Mouse (Mus musculus): ENCODE results near the gene Crp. TPM values are rescaled to one million over a fixed set of nuclear protein-coding genes. Genes with fewer than 3 reads are reported as not detected.

Crp gene
- polyA plus RNA-seq (2012; rRNA removed): 0.08 TPM in 1 of 2 replicates, not detected in the other

- DNase-seq: no peak
- TF ChIP-seq POLR2A (IDR thresholded peaks at IDR 0.05; ENCODE audit: low read depth, low read length): no peak
- no peak for TF ChIP-seq CTCF (conservative IDR thresholded peaks at IDR 0.05; ENCODE audit: insufficient read depth, insufficient read length, low read depth, low read length)
- H3K27me3 ChIP-seq (replicated peaks; ENCODE audit: control insufficient read depth, insufficient read depth, low read length): no peaks in the 10 kb centered on the region
- 34% methylated on average over 4 of the region's 4 CpGs for WGBS
- no peaks in the 10 kb centered on the region for H3K36me3 ChIP-seq (ENCODE audit: control insufficient read depth, insufficient read depth, low read length)
- peaks cover 3% of the 10 kb centered on the region; the same call in 1 of the 2 replicates for H3K4me1 ChIP-seq (ENCODE audit: control insufficient read depth, insufficient read depth, low read length)
- no peak within 1 kb of the TSS for H3K27ac ChIP-seq (ENCODE audit: insufficient read depth, low read depth, low read length)
- no peak within 1 kb of the TSS for H3K4me3 ChIP-seq (ENCODE audit: insufficient read depth, low read depth, low read length)
Observed at GRCm38 (mm10) chr1:172697844-172698243, at the start of gene Crp. TSS of gene Crp (plus strand) at chr1:172698055.

DNA sequence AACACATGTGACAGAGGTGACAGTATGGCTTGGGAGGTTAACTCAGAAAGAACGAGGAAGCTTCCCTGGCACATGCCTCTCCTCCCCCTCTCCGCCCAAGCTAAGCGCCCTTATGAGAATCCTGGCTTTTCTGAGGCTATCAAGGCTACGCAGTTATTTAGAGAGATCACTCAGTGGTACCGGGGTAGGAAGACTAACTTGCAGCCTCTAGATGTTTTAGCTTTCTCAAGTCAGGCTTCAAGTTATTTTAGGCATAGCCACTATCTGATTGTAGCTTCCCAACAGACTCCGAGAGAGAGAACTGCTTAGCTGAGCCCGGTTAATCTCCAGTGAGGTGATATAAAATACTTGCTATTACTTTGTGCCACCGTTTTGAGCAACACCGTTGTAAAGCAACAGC lies 48.5 kb upstream of the Crp start:
- H3K4me1 ChIP-seq (ENCODE audit: control insufficient read depth, insufficient read depth, low read length): no peaks in the 10 kb centered on the region
- no peak for DNase-seq
- H3K36me3 ChIP-seq (ENCODE audit: control insufficient read depth, insufficient read depth, low read length): no peaks in the 10 kb centered on the region
- no peaks in the 10 kb centered on the region for H3K27me3 ChIP-seq (replicated peaks; ENCODE audit: control insufficient read depth, insufficient read depth, low read length)
- H3K4me3 ChIP-seq (ENCODE audit: insufficient read depth, low read depth, low read length): no peak overlapping the region
- H3K27ac ChIP-seq (ENCODE audit: insufficient read depth, low read depth, low read length): no peak overlapping the region
- 82% methylated on average over 9 of the region's 9 CpGs for WGBS
- no peak for TF ChIP-seq CTCF (conservative IDR thresholded peaks at IDR 0.05; ENCODE audit: insufficient read depth, insufficient read length, low read depth, low read length)
- no peak for TF ChIP-seq POLR2A (IDR thresholded peaks at IDR 0.05; ENCODE audit: low read depth, low read length)

DNA sequence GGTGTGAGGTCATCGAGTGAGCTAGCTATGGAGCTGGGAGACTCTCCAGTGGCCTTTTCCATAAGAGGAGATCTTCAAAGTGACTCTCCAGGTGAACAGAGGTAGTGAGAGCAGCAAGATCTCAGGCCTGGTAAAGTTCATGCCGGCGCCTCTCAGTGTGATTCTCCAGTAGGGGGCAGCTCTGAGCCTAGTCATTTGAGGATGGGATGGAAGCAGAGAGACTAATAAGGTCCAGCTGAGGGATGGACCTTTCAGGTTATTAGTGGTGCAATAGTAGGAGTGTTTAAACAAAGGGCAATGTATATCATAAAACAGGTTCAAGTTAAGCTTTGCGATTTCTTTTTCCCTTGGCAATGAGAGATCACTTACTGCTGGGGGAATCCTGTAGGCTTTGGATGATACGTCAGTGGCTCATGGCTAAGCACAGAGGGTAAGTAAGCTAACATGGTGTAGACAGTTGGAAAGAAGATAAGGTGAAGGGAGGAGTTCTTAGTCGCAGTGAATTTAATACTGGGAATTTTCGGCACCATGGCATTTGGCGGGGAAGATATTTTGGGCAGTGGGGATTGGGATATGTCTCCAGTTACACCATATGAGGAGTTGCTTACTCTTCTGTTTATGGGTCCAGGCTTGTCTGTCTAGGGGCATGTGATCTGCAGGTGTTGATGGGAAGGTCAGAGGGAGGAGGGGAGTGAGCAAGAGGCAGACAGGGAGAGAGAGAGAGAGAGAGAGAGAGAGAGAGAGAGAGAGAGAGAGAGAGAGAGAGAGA lies 47.2 kb upstream of the Crp start:
- H3K27ac ChIP-seq (ENCODE audit: insufficient read depth, low read depth, low read length): no peak overlapping the region
- TF ChIP-seq POLR2A (IDR thresholded peaks at IDR 0.05; ENCODE audit: low read depth, low read length) (no peak), CTCF (conservative IDR thresholded peaks at IDR 0.05; ENCODE audit: insufficient read depth, insufficient read length, low read depth, low read length) (peak; percentile 61)
- 50% methylated on average over 8 of the region's 8 CpGs for WGBS

GRCm38 (mm10) chr1:172651288-172651987 lies 46.4 kb upstream of the Crp start:
- Histone ChIP-seq H3K27me3 (replicated peaks; ENCODE audit: control insufficient read depth, insufficient read depth, low read length) (no peaks in the 10 kb centered on the region), H3K4me1 (ENCODE audit: control insufficient read depth, insufficient read depth, low read length) (no peaks in the 10 kb centered on the region), H3K27ac (ENCODE audit: insufficient read depth, low read depth, low read length) (no peak overlapping the region), H3K4me3 (ENCODE audit: insufficient read depth, low read depth, low read length) (no peak overlapping the region), H3K36me3 (ENCODE audit: control insufficient read depth, insufficient read depth, low read length) (no peaks in the 10 kb centered on the region)
- DNase-seq: no peak
- TF ChIP-seq POLR2A (IDR thresholded peaks at IDR 0.05; ENCODE audit: low read depth, low read length) (no peak), CTCF (conservative IDR thresholded peaks at IDR 0.05; ENCODE audit: insufficient read depth, insufficient read length, low read depth, low read length) (no peak)
- WGBS: 28% methylated on average over 10 of the region's 10 CpGs

More for the DNA sequence above, 47.2 kb upstream of the Crp start:
- H3K27me3 ChIP-seq (replicated peaks; ENCODE audit: control insufficient read depth, insufficient read depth, low read length): no peaks in the 10 kb centered on the region
- no peaks in the 10 kb centered on the region for H3K4me1 ChIP-seq (ENCODE audit: control insufficient read depth, insufficient read depth, low read length)
- no peaks in the 10 kb centered on the region for H3K36me3 ChIP-seq (ENCODE audit: control insufficient read depth, insufficient read depth, low read length)
- DNase-seq: peak; percentile 27
- no peak overlapping the region for H3K4me3 ChIP-seq (ENCODE audit: insufficient read depth, low read depth, low read length)

DNA sequence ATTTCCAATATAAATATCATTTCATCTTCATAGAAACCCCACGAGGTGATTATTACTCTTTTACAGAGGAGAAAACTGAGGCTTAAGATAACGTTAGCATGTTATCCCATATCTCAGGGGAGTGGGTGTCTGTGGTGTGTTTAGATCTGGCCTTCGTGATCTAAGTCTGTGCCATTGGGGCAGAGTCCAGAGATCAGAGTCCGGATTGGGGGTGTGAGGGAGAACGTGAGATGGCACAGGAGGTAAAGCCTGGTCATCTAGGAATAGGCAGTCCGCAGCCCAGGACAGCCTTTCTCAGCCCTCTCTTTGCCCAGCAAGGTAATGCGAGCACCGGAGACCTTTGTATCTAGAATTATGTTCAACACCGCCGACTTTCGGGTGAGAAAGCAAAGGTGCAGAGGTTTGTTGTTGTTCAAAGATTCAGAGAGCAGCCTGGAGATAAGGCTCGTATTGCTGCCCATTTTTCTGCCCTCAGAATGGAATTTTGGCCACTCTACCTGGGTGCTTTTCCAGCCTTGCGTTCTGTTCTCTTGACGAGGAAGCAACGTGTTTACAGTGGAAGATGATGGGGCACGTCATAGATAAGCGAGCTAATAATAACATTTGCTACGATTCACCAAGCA lies 45.7 kb upstream of the Crp start:
- Histone ChIP-seq H3K4me3 (ENCODE audit: insufficient read depth, low read depth, low read length) (no peak overlapping the region), H3K27ac (ENCODE audit: insufficient read depth, low read depth, low read length) (no peak overlapping the region), H3K36me3 (ENCODE audit: control insufficient read depth, insufficient read depth, low read length) (no peaks in the 10 kb centered on the region), H3K27me3 (replicated peaks; ENCODE audit: control insufficient read depth, insufficient read depth, low read length) (no peaks in the 10 kb centered on the region), H3K4me1 (ENCODE audit: control insufficient read depth, insufficient read depth, low read length) (no peaks in the 10 kb centered on the region)
- TF ChIP-seq CTCF (conservative IDR thresholded peaks at IDR 0.05; ENCODE audit: insufficient read depth, insufficient read length, low read depth, low read length) (no peak), POLR2A (IDR thresholded peaks at IDR 0.05; ENCODE audit: low read depth, low read length) (no peak)
- no peak for DNase-seq
- WGBS: 42% methylated on average over 18 of the region's 18 CpGs

- H3K4me1 ChIP-seq (ENCODE audit: control insufficient read depth, insufficient read depth, low read length): no peaks in the 10 kb centered on the region
- no peaks in the 10 kb centered on the region for H3K36me3 ChIP-seq (ENCODE audit: control insufficient read depth, insufficient read depth, low read length)
- no peak overlapping the region for H3K4me3 ChIP-seq (ENCODE audit: insufficient read depth, low read depth, low read length)
- H3K27ac ChIP-seq (ENCODE audit: insufficient read depth, low read depth, low read length): no peak overlapping the region
- WGBS: 53% methylated on average over 6 of the region's 6 CpGs
- DNase-seq: no peak
- no peak for TF ChIP-seq CTCF (conservative IDR thresholded peaks at IDR 0.05; ENCODE audit: insufficient read depth, insufficient read length, low read depth, low read length)
- TF ChIP-seq POLR2A (IDR thresholded peaks at IDR 0.05; ENCODE audit: low read depth, low read length): no peak
- no peaks in the 10 kb centered on the region for H3K27me3 ChIP-seq (replicated peaks; ENCODE audit: control insufficient read depth, insufficient read depth, low read length)
Observed at GRCm38 (mm10) chr1:172653900-172654299, 44.0 kb upstream of the Crp start.

- no peaks in the 10 kb centered on the region for H3K36me3 ChIP-seq (ENCODE audit: control insufficient read depth, insufficient read depth, low read length)
Observed at GRCm38 (mm10) chr1:172657266-172657665, 40.6 kb upstream of the Crp start.

More at GRCm38 (mm10) chr1:172657266-172657665, 40.6 kb upstream of the Crp start:
- Histone ChIP-seq H3K4me3 (ENCODE audit: insufficient read depth, low read depth, low read length) (no peak overlapping the region), H3K27me3 (replicated peaks; ENCODE audit: control insufficient read depth, insufficient read depth, low read length) (no peaks in the 10 kb centered on the region), H3K27ac (ENCODE audit: insufficient read depth, low read depth, low read length) (no peak overlapping the region), H3K4me1 (ENCODE audit: control insufficient read depth, insufficient read depth, low read length) (no peaks in the 10 kb centered on the region)
- DNase-seq: no peak
- TF ChIP-seq POLR2A (IDR thresholded peaks at IDR 0.05; ENCODE audit: low read depth, low read length) (no peak), CTCF (conservative IDR thresholded peaks at IDR 0.05; ENCODE audit: insufficient read depth, insufficient read length, low read depth, low read length) (no peak)
- WGBS: 78% methylated on average over 3 of the region's 3 CpGs

Measured in kidney, adult 2 months (tissue).